Mouse (Mus musculus) brain, embryonic 14.5 days (tissue): ENCODE measurements around the gene Slc16a6.

ENCODE experiments used
- CTCF ChIP-seq: fragments of 200-500 bp; IDR thresholded peaks from 2 replicates; pipeline ENCODE4 v1.5.1; 2012; ENCODE audit warnings: inconsistent platforms, mild to moderate bottlenecking, moderate library complexity, borderline replicate concordance; ENCODE audit not compliant: insufficient read depth, insufficient read length; ENCODE audit errors: extremely low read depth
- POLR2A ChIP-seq: fragments of 200-500 bp; IDR thresholded peaks from 2 replicates; pipeline ENCODE4 v1.6.1; 2012; ENCODE audit warnings: mild to moderate bottlenecking, inconsistent platforms, borderline replicate concordance; ENCODE audit not compliant: poor library complexity, insufficient read depth, insufficient read length, severe bottlenecking; ENCODE audit errors: extremely low read depth

GRCm38 (mm10) chr11:109470921-109471861 lies 2.2 kb downstream of the Slc16a6 start:
- TF ChIP-seq CTCF: no peak
- TF ChIP-seq POLR2A: no peak
